Mouse (Mus musculus): Measurements from ENCODE around the gene Nmrk2.

DNA sequence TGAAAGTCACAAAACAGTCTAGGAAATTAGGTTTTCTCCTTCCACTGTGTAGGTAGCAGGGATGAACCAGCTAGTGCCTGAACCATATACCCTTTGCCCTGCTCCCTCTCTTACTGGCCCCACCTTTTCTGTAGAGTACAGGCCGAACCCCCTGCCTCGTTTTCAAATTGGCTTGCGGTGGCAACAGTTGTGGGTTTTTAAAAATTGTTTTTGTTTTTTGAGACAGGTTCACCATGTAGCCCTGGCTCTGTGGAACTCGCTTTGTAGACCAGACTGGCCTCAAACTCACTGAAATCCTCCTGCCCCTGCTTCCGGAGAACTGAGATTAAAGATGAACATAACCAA lies 33.8 kb downstream of the Nmrk2 start:
- TF ChIP-seq POLR2A (IDR thresholded peaks at IDR 0.05; ENCODE audit: extremely low read depth, insufficient read depth, low read length) = no peak
- no peak for TF ChIP-seq CTCF (IDR thresholded peaks at IDR 0.05; ENCODE audit: low read depth, low read length)
